Mouse (Mus musculus) liver, embryonic 14.5 days (tissue): ENCODE results near the gene Plcxd3. TPM values are rescaled to one million over a fixed set of nuclear protein-coding genes. Genes with fewer than 3 reads are reported as not detected.

Experiments used
- ATAC-seq: fragments of 200-750 bp; cut with Nextera tagmentation; 2 replicates; pipeline ENCODE4 v1.8.0; 2017; ENCODE audit warnings: moderate number of reproducible peaks, mild to moderate bottlenecking, moderate library complexity; ENCODE audit not compliant: insufficient read depth
- DNase-seq, 3 experiments: peaks; one replicate each; pipeline ENCODE4 v3.0.0-alpha.2; 2012 to 2013; ENCODE audit warnings: low read depth in 3 of 3, low spot score in 3 of 3
- H3K27ac ChIP-seq: fragments of 300-500 bp; sonication (generic); 2 replicates; pipeline ENCODE4 v1.5.1; 2014; ENCODE audit warnings: moderate library complexity, mild to moderate bottlenecking, control low read depth, inconsistent platforms
- H3K27me3 ChIP-seq: fragments of 300-500 bp; sonication (generic); 2 replicates; pipeline ENCODE4 v1.6.1; 2014; ENCODE audit warnings: mild to moderate bottlenecking, low read length, moderate library complexity; ENCODE audit not compliant: control insufficient read depth, insufficient read depth
- H3K36me3 ChIP-seq: fragments of 300-500 bp; sonication (generic); replicated peaks from 2 replicates; pipeline ENCODE4 v1.6.1; 2014; ENCODE audit warnings: low read depth; ENCODE audit not compliant: control insufficient read depth, insufficient read depth
- H3K4me1 ChIP-seq, 2 experiments: fragments of 200-500 bp in 1 of 2; fragments of 300-500 bp in 1 of 2; sonication (generic) in 1 of 2; replicated peaks; 2 replicates each; pipeline ENCODE4 v1.6.1; 2012 to 2014; ENCODE audit warnings: antibody characterized with exemption in 1 of 2, inconsistent platforms in 1 of 2, low read length in 1 of 2; ENCODE audit not compliant: control insufficient read depth in 2 of 2, insufficient read depth in 2 of 2
- H3K4me2 ChIP-seq: fragments of 300-500 bp; sonication (generic); 2 replicates; pipeline ENCODE4 v1.6.1; 2014; ENCODE audit warnings: low read depth, mild to moderate bottlenecking, control low read depth, moderate library complexity
- H3K4me3 ChIP-seq, 2 experiments: fragments of 200-500 bp in 1 of 2; fragments of 300-500 bp in 1 of 2; sonication (generic) in 1 of 2; 2 replicates each; pipeline ENCODE4 v1.5.1; 2012 to 2014; ENCODE audit warnings: low read depth in 2 of 2, low read length in 2 of 2, mild to moderate bottlenecking in 2 of 2, control low read depth in 1 of 2, inconsistent platforms in 1 of 2, moderate library complexity in 1 of 2; ENCODE audit not compliant: insufficient read depth in 1 of 2
- H3K9ac ChIP-seq: fragments of 300-500 bp; sonication (generic); replicated peaks from 2 replicates; pipeline ENCODE4 v1.6.1; 2014; ENCODE audit warnings: mild to moderate bottlenecking, control low read depth, moderate library complexity
- H3K9me3 ChIP-seq: fragments of 300-500 bp; sonication (generic); 2 replicates; pipeline ENCODE4 v1.6.1; 2016; ENCODE audit warnings: low read length, mixed read lengths; ENCODE audit not compliant: control insufficient read depth
- CTCF ChIP-seq: IDR thresholded peaks from 2 replicates; pipeline ENCODE4 v1.5.1; 2016; ENCODE audit warnings: antibody characterized with exemption, low read depth, control low read depth
- EP300 ChIP-seq: IDR thresholded peaks from 2 replicates; pipeline ENCODE4 v1.6.1; 2016; ENCODE audit warnings: antibody characterized with exemption, low read depth
- WGBS: fragments of 180-500 bp; shearing (Covaris S2); extraction: QIAGEN DNeasy Blood & Tissue Kit; methylation state at CpG from one replicate; pipeline ENCODE4 v1.1.7; 2014; ENCODE audit not compliant: insufficient replicate concordance; 5-methylcytosine and 5-hydroxymethylcytosine counted together
- polyA plus RNA-seq, 2 experiments: library from polyadenylated mRNA; depleted of rRNA in 1 of 2; stranded (reverse) in 1 of 2; unstranded in 1 of 2; fragments of >200 nt; fragmentation: Nextera tagmentation in 1 of 2; extraction: Ambion mirVana in 1 of 2; gene quantifications; 2 replicates each; pipeline versions ENCODE4 v1.2.1 to v1.2.3; 2012 to 2014

Gene Plcxd3
- polyA plus RNA-seq, 2 experiments, result 0.02 to 0.05 TPM

- TF ChIP-seq EP300 (no peak), CTCF (no peak)
- Histone ChIP-seq H3K9ac (no peak overlapping the region), H3K9me3 (no peaks in the 10 kb centered on the region), H3K4me2 (no peak overlapping the region), H3K36me3 (no peaks in the 10 kb centered on the region), H3K27me3 (no peaks in the 10 kb centered on the region), H3K4me3 (no peak overlapping the region), H3K27ac (no peak overlapping the region), H3K4me1 (no peaks in the 10 kb centered on the region)
- ATAC-seq (no peak), DNase-seq (no peak)
- 64% methylated on average over 2 of the region's 2 CpGs for WGBS
These were observed 121.7 kb downstream of the Plcxd3 start for GRCm38 (mm10) chr15:4496984-4497383.

DNA sequence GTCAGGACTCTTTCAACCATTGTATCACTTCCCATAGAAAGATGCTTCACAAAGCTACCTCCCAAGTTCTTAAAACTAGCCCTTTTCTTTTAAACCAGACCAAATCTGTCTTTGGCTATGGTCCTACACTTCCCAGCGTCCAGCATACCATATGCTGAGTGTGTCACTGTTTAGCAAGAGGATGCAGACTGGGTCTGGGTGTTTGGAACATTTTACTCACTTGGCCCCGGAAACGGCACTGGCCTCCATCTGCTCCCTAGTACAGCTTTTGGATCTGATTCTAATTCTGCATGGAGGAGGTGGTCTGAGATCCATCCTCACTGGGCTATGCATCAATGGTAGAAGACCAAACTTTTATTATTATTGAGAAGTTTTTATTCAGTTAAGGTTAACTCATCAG, 122.7 kb downstream of the Plcxd3 start:
- 43% methylated on average over 3 of the region's 3 CpGs for WGBS
- TF ChIP-seq EP300, result no peak
- TF ChIP-seq CTCF, result no peak
- H3K9me3 ChIP-seq, result no peaks in the 10 kb centered on the region

GRCm38 (mm10) chr15:4503366-4503765, 128.1 kb downstream of the Plcxd3 start:
- H3K9ac ChIP-seq, result no peak overlapping the region
- H3K4me2 ChIP-seq, result no peak overlapping the region
- no peak for DNase-seq
- 66% methylated on average over 3 of the region's 3 CpGs for WGBS
- TF ChIP-seq EP300 (no peak), CTCF (no peak)
- no peaks in the 10 kb centered on the region for H3K27me3 ChIP-seq
- H3K4me1 ChIP-seq, result no peaks in the 10 kb centered on the region
- no peak for ATAC-seq
- H3K4me3 ChIP-seq, result no peak overlapping the region
- no peaks in the 10 kb centered on the region for H3K9me3 ChIP-seq
- no peaks in the 10 kb centered on the region for H3K36me3 ChIP-seq
- H3K27ac ChIP-seq, result no peak overlapping the region

More for the DNA sequence above, 122.7 kb downstream of the Plcxd3 start:
- ATAC-seq, result no peak
- Histone ChIP-seq H3K27me3 (no peaks in the 10 kb centered on the region), H3K4me1 (no peaks in the 10 kb centered on the region), H3K4me2 (no peak overlapping the region), H3K27ac (no peak overlapping the region), H3K9ac (no peak overlapping the region), H3K36me3 (no peaks in the 10 kb centered on the region), H3K4me3 (no peak overlapping the region)
- DNase-seq, result no peak

DNA sequence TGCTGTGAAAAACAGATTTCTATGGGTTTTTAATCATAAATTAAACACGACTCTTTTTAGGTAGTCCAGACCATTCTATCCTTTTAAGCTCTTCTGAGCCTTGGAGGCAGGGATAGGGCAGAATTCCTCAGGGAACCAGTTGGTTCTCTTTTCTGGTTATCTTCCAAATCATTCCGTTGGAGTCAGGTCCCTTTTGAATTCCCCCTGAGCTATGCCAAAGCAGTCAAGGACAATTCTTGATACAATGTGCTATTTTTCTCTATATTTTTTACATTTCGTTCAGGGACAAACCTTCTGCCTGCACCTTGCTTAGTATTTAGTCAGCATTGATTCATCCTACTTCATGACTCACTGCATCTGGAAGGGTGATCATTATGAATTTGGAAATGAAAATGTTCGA, 128.5 kb downstream of the Plcxd3 start:
- no peak overlapping the region for H3K9ac ChIP-seq
- 50% methylated on average over 4 of the region's 4 CpGs for WGBS
- H3K4me2 ChIP-seq, result no peak overlapping the region
- DNase-seq (no peak), ATAC-seq (no peak)
- H3K27ac ChIP-seq, result no peak overlapping the region
- H3K4me1 ChIP-seq, result no peaks in the 10 kb centered on the region
- H3K4me3 ChIP-seq, result no peak overlapping the region
- no peaks in the 10 kb centered on the region for H3K36me3 ChIP-seq
- no peaks in the 10 kb centered on the region for H3K9me3 ChIP-seq
- H3K27me3 ChIP-seq, result no peaks in the 10 kb centered on the region
- TF ChIP-seq EP300 (no peak), CTCF (no peak)

- Histone ChIP-seq H3K4me3 (no peak overlapping the region), H3K9ac (no peak overlapping the region), H3K27me3 (no peaks in the 10 kb centered on the region), H3K4me1 (no peaks in the 10 kb centered on the region), H3K9me3 (no peaks in the 10 kb centered on the region), H3K4me2 (no peak overlapping the region), H3K36me3 (no peaks in the 10 kb centered on the region), H3K27ac (no peak overlapping the region)
- no peak for ATAC-seq
- 52% methylated on average over 1 of the region's 1 CpGs for WGBS
- no peak for TF ChIP-seq CTCF
- DNase-seq, result no peak
These were observed 139.4 kb downstream of the Plcxd3 start for GRCm38 (mm10) chr15:4514724-4515123.

DNA sequence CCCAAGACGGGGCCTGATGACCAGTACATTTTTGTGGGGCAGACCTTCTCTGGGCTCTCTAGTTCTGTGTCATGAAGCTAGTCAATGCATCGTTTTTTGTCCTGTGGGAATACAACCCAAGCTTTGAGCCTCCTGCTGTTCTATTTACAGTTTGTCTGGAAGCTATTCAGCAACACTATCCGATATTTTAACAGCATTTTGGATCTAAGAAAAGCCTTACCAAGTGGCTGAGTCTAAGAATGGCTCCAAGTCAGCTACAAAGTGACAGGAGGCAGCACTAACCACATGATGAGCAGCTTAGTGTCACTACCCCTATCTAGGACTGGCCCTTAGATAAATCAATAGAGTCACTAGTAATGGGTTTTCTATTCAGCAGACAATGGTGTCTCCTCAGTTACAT, 149.3 kb downstream of the Plcxd3 start:
- no peak overlapping the region for H3K4me2 ChIP-seq
- H3K36me3 ChIP-seq, result no peaks in the 10 kb centered on the region
- WGBS, result 45% methylated on average over 3 of the region's 3 CpGs
- ATAC-seq, result no peak
- TF ChIP-seq CTCF (no peak), EP300 (no peak)
- no peak overlapping the region for H3K27ac ChIP-seq
- no peaks in the 10 kb centered on the region for H3K27me3 ChIP-seq
- no peak overlapping the region for H3K4me3 ChIP-seq
- no peak for DNase-seq
- no peak overlapping the region for H3K9ac ChIP-seq
- H3K4me1 ChIP-seq, result no peaks in the 10 kb centered on the region
- H3K9me3 ChIP-seq, result no peaks in the 10 kb centered on the region
